Mouse (Mus musculus): ENCODE data around the gene Slc17a7.

GRCm38 (mm10) chr7:45185921-45186320, 22.2 kb downstream of the Slc17a7 start:
- TF ChIP-seq CTCF (IDR thresholded peaks at IDR 0.05) (no peak), POLR2A (IDR thresholded peaks at IDR 0.05; ENCODE audit: insufficient read depth, low read depth, low read length) (no peak), EP300 (IDR thresholded peaks at IDR 0.05; ENCODE audit: insufficient read depth, low read depth, low read length) (no peak)

All from heart, adult 2 months (tissue).